Mouse (Mus musculus): ENCODE data around the gene Gm826.

Gm826 gene

DNA sequence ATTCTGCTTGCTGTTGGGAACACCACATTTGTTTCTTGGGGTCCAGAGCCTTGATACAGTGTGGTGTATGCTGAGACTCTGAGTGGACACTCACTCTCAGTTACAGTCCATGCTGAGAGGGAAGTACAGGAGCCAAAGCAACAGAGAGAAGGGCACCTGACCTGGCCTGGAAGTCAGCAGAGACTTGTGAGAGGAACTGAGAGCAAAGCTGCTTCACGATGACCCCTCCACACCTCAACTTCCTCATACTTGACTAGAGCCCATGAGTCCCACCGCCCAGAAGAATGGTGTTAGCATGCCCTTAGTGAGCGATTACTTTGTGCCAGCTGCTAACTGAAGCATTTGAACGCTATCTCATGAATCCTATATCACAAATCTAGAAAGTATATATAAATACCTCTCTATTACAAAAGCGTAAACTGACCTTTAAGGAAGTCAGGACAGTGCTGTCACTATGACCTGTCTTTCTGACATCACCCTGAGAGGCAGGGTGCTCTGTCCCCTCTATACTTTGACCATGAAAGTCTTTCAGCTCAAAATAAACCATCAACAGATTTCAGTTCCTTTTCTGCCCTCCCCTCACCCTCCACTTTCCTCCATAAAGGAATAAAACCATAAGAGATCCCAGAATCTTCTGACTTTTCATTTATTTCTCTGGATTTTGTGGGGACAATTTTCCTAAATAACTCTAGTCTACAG is 57.9 kb downstream of the Gm826 start:
- no peak for DNase-seq (ENCODE audit: low spot score)

DNA sequence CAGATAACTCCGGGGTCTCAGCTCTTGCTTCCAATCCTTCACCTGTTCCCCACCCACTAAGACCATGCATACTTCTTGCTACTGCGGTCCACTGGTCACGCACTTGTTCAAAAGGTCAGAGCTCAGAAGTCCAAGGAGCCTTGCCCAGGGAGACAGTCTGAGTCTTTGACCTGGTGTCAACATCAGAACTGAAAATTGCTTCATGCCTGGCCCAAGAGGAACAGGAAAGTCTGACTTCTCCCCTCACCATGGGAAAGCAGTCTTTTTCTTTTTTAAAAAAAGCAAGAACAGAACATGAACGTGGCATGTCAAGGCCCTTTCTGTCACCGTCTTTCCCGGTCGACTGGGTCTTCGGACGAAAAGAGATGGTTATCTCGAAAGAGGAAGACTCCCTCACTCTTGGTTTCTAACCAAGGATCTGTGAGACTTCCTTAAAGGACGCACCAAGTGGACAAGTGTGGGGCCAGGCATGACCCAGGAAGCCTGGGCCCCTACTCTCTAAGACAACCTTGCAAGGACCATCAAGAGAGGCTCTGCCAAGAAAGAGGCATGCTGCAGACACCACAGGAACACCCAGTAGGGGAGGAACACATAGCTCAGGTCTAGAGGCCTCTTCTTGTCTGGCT is 66.0 kb downstream of the Gm826 start:
- DNase-seq (ENCODE audit: low spot score): no peak

DNA sequence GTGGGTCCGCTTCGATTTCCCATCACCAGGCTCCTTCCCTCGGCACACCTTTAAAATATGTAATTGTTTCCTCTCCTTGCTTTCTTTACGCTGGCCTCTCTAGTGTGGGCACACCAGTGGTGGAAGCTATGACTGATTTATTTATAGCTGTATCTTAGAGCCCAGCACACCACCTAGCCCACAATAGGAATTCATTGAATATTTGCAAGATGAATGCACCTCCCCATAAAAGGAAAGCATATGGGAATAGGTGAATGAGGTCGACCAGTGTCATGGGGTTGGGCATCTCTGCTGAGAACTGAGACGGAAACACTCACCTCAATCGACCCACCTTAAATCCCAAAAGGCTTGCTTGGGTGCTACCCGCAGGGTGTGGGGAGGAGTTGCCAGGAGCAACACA is 70.1 kb downstream of the Gm826 start:
- DNase-seq (ENCODE audit: low spot score): no peak

DNA sequence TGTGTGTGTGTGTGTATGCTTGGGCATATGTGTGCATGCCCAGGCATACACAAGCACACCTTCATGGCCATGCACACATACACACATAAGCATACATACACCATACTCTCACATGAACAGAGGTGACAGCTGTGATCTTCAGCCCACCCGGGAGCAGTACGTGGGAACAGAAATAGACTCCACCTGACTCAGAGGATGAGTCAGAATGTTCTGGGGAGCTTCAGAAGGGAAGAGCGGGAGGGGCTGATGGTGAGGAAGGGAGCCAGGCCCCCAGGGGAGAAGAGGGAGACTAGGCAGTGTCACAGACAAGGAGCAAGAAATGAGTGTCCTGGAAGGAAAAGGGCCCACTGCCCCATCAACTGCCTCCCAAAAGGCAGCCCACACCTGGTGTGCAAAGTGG is 72.4 kb downstream of the Gm826 start:
- DNase-seq (ENCODE audit: low spot score): no peak

All from ovary, postnatal 10 days (tissue).